Comparison of ENCODE assay signal across 8 mouse cellular contexts in the genomic region with DNA sequence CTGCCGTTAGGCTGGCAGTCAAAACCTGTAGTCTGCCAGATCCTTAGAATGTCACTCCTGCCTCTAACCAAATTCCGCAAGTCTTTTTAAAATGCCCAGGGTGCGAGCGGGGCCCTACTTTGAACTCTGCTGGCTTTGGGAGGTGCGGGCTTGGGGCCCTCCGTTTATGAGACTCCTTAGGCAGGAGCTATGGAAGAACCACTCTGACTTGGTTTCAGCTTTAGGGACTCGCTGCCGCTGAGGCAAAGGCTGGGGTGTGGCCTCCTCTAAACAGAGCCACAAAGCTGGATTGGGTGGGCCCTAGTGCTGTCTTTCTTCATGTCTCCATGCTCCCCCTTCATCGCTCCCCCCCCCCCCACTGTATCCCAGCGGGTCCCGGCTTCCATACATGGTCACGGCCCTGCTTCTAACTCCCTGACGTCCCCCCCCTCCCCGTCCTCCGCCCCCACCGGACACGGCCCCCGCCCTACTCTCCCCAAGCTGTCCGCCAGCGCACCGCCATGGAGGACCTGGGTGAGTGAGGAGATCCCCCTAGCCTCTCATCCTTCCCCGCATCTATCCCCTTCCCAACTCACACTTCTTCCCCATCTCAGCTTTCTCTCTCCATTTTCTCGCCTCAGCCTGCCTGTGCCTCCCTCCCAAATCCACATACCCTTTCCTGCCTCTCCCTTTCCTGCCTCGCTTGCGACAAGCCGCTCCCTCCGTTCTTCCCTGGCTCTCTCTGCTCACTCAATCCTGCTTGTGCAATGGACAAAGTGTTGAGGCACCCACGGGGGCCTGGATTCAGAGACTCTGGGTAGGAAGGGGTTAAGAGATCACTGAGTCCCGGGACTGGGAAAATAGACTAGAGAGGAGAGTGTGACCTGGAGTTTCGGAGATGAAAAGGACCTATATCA. TPM values are rescaled to one million over a fixed set of nuclear protein-coding genes. Genes with fewer than 3 reads are reported as not detected.
DNase-seq lines count a peak whose midpoint lies in the region; ATAC-seq and TF ChIP-seq lines count a peak whose summit lies in the region.

Gene Tgfb1i1, plus strand, starts transcription at position 317 of the 896 bp plus-strand sequence.

- TF ChIP-seq CTCF in lung, postnatal 0 days (IDR thresholded peaks at IDR 0.05) = no peak

- WGBS in forebrain, embryonic 11.5 days = 3% methylated on average over 28 of the region's 30 CpGs
- 2% methylated on average over 28 of the region's 30 CpGs for WGBS in heart, embryonic 14.5 days
- WGBS in lung, postnatal 0 days = 4% methylated on average over 19 of the region's 30 CpGs

- H3K4me2 ChIP-seq in forebrain, embryonic 11.5 days (ENCODE audit: low read depth, low read length, severe bottlenecking) = peak within 1 kb of the TSS; percentile 59
- peak within 1 kb of the TSS; percentile 80 for H3K4me2 ChIP-seq in heart, embryonic 14.5 days (ENCODE audit: low read length)
- peak within 1 kb of the TSS; percentile 66 for H3K4me2 ChIP-seq in lung, postnatal 0 days (replicated peaks; ENCODE audit: low read depth, low read length)

- H3K27ac ChIP-seq in forebrain, embryonic 11.5 days (ENCODE audit: low read depth, low read length) = no peak within 1 kb of the TSS
- peak within 1 kb of the TSS; percentile 96 to 99 for H3K27ac ChIP-seq in heart, embryonic 14.5 days (replicated peaks in 1 of 2; ENCODE audit: control insufficient read depth in 1 of 2, insufficient read depth in 1 of 2, low read depth in 2 of 2, low read length in 2 of 2)
- peak within 1 kb of the TSS; percentile 91 for H3K27ac ChIP-seq in lung, postnatal 0 days (ENCODE audit: low read length)

- peaks cover 3% of the 10 kb centered on the region; the same call in 1 of the 2 replicates for H3K36me3 ChIP-seq in forebrain, embryonic 11.5 days (ENCODE audit: control insufficient read depth, insufficient read depth, low read length)
- H3K36me3 ChIP-seq in heart, embryonic 14.5 days (ENCODE audit: control insufficient read depth, insufficient read depth, low read length) = peaks cover 70% of the 10 kb centered on the region
- H3K36me3 ChIP-seq in lung, postnatal 0 days (ENCODE audit: insufficient read depth, low read length) = peaks cover 10% of the 10 kb centered on the region; the same call in 1 of the 2 replicates

- no peaks in the 10 kb centered on the region for H3K9me3 ChIP-seq in forebrain, embryonic 11.5 days (ENCODE audit: control insufficient read depth, low read length)
- H3K9me3 ChIP-seq in heart, embryonic 14.5 days (ENCODE audit: control insufficient read depth, low read length) = no peaks in the 10 kb centered on the region
- H3K9me3 ChIP-seq in lung, postnatal 0 days (ENCODE audit: low read length) = no peaks in the 10 kb centered on the region

- peak; percentile 37 for ATAC-seq in forebrain, embryonic 11.5 days (replicated peaks; ENCODE audit: low FRiP score)
- ATAC-seq in heart, embryonic 14.5 days (ENCODE audit: insufficient number of reproducible peaks, insufficient read depth, low FRiP score, low read depth) = peak; percentile 85
- ATAC-seq in lung, postnatal 0 days = peak; percentile 89
- ATAC-seq in CD4-positive, CD25-positive, alpha-beta regulatory T cell, adult 4 months = no peak

- peaks cover 1% of the 10 kb centered on the region for H3K27me3 ChIP-seq in forebrain, embryonic 11.5 days (ENCODE audit: control insufficient read depth, insufficient read depth, low read length)
- no peaks in the 10 kb centered on the region for H3K27me3 ChIP-seq in heart, embryonic 14.5 days (ENCODE audit: control insufficient read depth, insufficient read depth, low read length)
- H3K27me3 ChIP-seq in lung, postnatal 0 days (replicated peaks; ENCODE audit: insufficient read depth, low read length) = no peaks in the 10 kb centered on the region

- peak within 1 kb of the TSS; percentile 60 for H3K9ac ChIP-seq in forebrain, embryonic 11.5 days (ENCODE audit: low read length)
- peak within 1 kb of the TSS; percentile 92 for H3K9ac ChIP-seq in heart, embryonic 14.5 days (ENCODE audit: low read length)
- H3K9ac ChIP-seq in lung, postnatal 0 days (replicated peaks; ENCODE audit: low read depth) = peak within 1 kb of the TSS; percentile 75

- peak; percentile 91 for DNase-seq in NIH3T3 (ENCODE audit: low read depth)
- DNase-seq in c-Kit-positive CD71-positive TER-119-positive erythroid progenitor cells, embryonic 14.5 days (ENCODE audit: low spot score) = peak; percentile 34
- peak; percentile 77 for DNase-seq in forebrain, embryonic 11.5 days (ENCODE audit: low spot score)
- DNase-seq in layer of hippocampus, postnatal 10 days (ENCODE audit: low spot score in 2 of 2) = peak; percentile 41 to 53
- DNase-seq in lung, postnatal 0 days (ENCODE audit: low spot score) = peak; percentile 92
- peak; percentile 58 for DNase-seq in right cerebral cortex, adult 18-20 months

- TF ChIP-seq EP300 in lung, postnatal 0 days (IDR thresholded peaks at IDR 0.05) = no peak

- H3K4me1 ChIP-seq in forebrain, embryonic 11.5 days (replicated peaks; ENCODE audit: control insufficient read depth, insufficient read depth, low read length) = peaks cover 2% of the 10 kb centered on the region; the same call in 1 of the 2 replicates
- peaks cover 18 to 27% of the 10 kb centered on the region in 2 experiments for H3K4me1 ChIP-seq in heart, embryonic 14.5 days (ENCODE audit: control insufficient read depth in 2 of 2, insufficient read depth in 2 of 2, low read length in 2 of 2)
- peaks cover 6% of the 10 kb centered on the region; the same call in 1 of the 2 replicates for H3K4me1 ChIP-seq in lung, postnatal 0 days (ENCODE audit: insufficient read depth, low read depth, low read length)

- H3K4me3 ChIP-seq in forebrain, embryonic 11.5 days (ENCODE audit: low read depth, low read length) = peak within 1 kb of the TSS; percentile 35
- H3K4me3 ChIP-seq in heart, embryonic 14.5 days (ENCODE audit: control insufficient read depth in 1 of 2, insufficient read depth in 1 of 2, low read depth in 1 of 2, low read length in 2 of 2) = peak within 1 kb of the TSS; percentile 78 to 97
- peak within 1 kb of the TSS; percentile 57 for H3K4me3 ChIP-seq in lung, postnatal 0 days (ENCODE audit: low read depth, low read length)

RNA-seq across cellular contexts. Expression of gene Tgfb1i1, which starts in this region (rescaled TPM):
- 34.1 and 35.5 TPM in 2 replicates for polyA plus RNA-seq in forebrain, embryonic 11.5 days (2014; fragmentation: Nextera tagmentation; extraction: Ambion mirVana)
- polyA plus RNA-seq in heart, embryonic 14.5 days (2014; fragmentation: Nextera tagmentation; extraction: Ambion mirVana) = 147 and 153 TPM in 2 replicates
- total RNA-seq in layer of hippocampus, postnatal 10 days (2021) = 10 to 100 TPM; 27.2 to 28.1 TPM
- 157 and 160 TPM in 2 replicates for polyA plus RNA-seq in lung, postnatal 0 days (2015; fragmentation: Nextera tagmentation; extraction: Ambion mirVana)
- polyA plus RNA-seq in CD4-positive, CD25-positive, alpha-beta regulatory T cell, adult 4 months (2017; shearing (Covaris generic)) = 1 to 10 TPM; 1.2 to 1.8 TPM

Comparison
In these comparisons a context has a peak if more than half of its experiments do, and no peak if none do; other contexts are left out.
1. RNA of gene Tgfb1i1 (polyA plus RNA-seq): 157 to 160 TPM in lung, postnatal 0 days, 147 to 153 TPM in heart, embryonic 14.5 days and 34.1 to 35.5 TPM in forebrain, embryonic 11.5 days; 1.2 to 1.8 TPM in CD4-positive, CD25-positive, alpha-beta regulatory T cell, adult 4 months; every median in the first group is over 10 times any median in the second.
2. DNase-seq: peak in every context shown above with its lines; median percentile 92 in lung, postnatal 0 days; 91 in NIH3T3; 77 in forebrain, embryonic 11.5 days; 58 in right cerebral cortex, adult 18-20 months; 47 in layer of hippocampus, postnatal 10 days; 34 in c-Kit-positive CD71-positive TER-119-positive erythroid progenitor cells, embryonic 14.5 days.
3. H3K4me3 ChIP-seq: peak in every context shown above with its lines; median percentile 88 in heart, embryonic 14.5 days; 57 in lung, postnatal 0 days; 35 in forebrain, embryonic 11.5 days.
4. Peak in every context shown above with its lines, with median percentiles within 50 percentile points of each other: H3K4me2 ChIP-seq and H3K9ac ChIP-seq.